23 mouse cellular contexts compared by ENCODE assay signal in the genomic region with DNA sequence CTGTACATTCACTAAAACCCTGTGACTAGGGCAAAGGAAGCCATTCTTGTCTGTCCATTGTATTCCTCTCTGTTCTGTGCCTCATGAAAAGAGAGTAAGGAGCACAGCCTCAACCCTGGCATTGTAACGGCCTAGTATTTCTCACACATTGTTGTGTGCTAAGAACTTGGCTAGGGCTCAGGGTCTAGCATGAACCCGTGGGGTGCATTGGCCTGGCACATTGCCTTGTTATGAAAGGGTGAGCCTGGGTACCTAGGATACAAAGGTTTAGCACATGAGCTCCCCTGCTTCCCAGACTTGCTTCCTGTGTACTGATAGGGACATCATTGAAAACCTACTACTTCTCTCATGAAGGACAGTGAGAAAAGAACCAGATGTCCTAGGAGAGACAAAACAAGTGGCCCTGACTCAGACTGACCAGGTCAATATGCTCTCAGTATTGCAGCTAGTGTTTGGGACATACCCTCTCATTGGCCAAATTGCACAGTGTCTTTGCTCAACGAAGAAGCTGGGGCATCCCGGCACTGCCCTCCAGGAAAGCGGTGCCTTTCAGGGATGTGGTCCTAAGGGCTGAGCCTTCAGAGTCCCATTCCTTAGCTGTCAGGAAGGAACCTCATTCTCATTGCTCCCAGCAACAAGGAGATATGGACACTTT.
"Had no signal": no experiment of that assay in that cellular context is flagged by ENCODE, and none has a peak within 500 bp of the region (broad histone marks: within the 10 kb centered on the region; RNA-seq: fewer than 3 reads in every experiment).

No protein-coding gene starts in this region.

- DNase-seq: gastrocnemius, adult 2 months; gastrocnemius, postnatal 10 days; gastrocnemius, postnatal 25 days; heart, adult 2 months; heart, postnatal 4 days; kidney, adult 18-20 months; kidney, adult 8-10 months; kidney, postnatal 10 days; kidney, postnatal 25 days; kidney, postnatal 4 days; liver; liver, embryonic 13.5 days had no signal

- H3K27me3 ChIP-seq: heart, embryonic 13.5 days; heart, embryonic 15.5 days; hindbrain, embryonic 12.5 days; intestine, embryonic 15.5 days; liver, embryonic 13.5 days; liver, embryonic 15.5 days had no signal

- H3K9me3 ChIP-seq: heart, embryonic 15.5 days; hindbrain, embryonic 10.5 days; hindbrain, embryonic 12.5 days; intestine, embryonic 15.5 days; limb, embryonic 10.5 days; limb, embryonic 12.5 days; liver, embryonic 13.5 days; liver, embryonic 15.5 days had no signal

- H3K4me1 ChIP-seq: heart, embryonic 13.5 days; heart, embryonic 15.5 days; hindbrain, embryonic 10.5 days; hindbrain, embryonic 12.5 days; intestine, embryonic 15.5 days; liver, embryonic 13.5 days; liver, embryonic 15.5 days had no signal

- H3K36me3 ChIP-seq: heart, embryonic 13.5 days; heart, embryonic 15.5 days; hindbrain, embryonic 10.5 days; hindbrain, embryonic 12.5 days; intestine, embryonic 15.5 days; limb, embryonic 10.5 days; limb, embryonic 12.5 days; liver, embryonic 13.5 days; liver, embryonic 15.5 days had no signal

- H3K4me3 ChIP-seq: gastrocnemius, adult 2 months; heart, adult 2 months; heart, embryonic 13.5 days; heart, embryonic 15.5 days; hindbrain, embryonic 10.5 days; hindbrain, embryonic 12.5 days; intestine, embryonic 15.5 days; layer of hippocampus, adult 2 months; left cerebral cortex, adult 2 months; limb, embryonic 10.5 days; limb, embryonic 12.5 days; liver, embryonic 13.5 days; liver, embryonic 15.5 days had no signal

- H3K27ac ChIP-seq: gastrocnemius, adult 2 months; heart, adult 2 months; heart, embryonic 13.5 days; heart, embryonic 15.5 days; hindbrain, embryonic 10.5 days; hindbrain, embryonic 12.5 days; hindbrain, embryonic 14.5 days; intestine, embryonic 15.5 days; layer of hippocampus, adult 2 months; left cerebral cortex, adult 2 months; limb, embryonic 10.5 days; limb, embryonic 12.5 days; liver, embryonic 13.5 days; liver, embryonic 15.5 days had no signal
